Mouse (Mus musculus): ENCODE results near the gene Synj2bp.
"Not testable (repeated sequence)": the region's sequence is repeated elsewhere in the genome, so short reads cannot be mapped to it uniquely, and the experiment has no call there.

The Synj2bp gene

GRCm38 (mm10) chr12:81532316-81533028 lies at the start of gene Synj2bp, which contains the start of gene Gm20498:
Gene Synj2bp, minus strand, starts transcription at chr12:81532911.
Gene Gm20498, minus strand, starts transcription at chr12:81532905.
- DNase-seq (ENCODE audit: low read depth in 1 of 2, low spot score in 2 of 2), result peak; percentile 2 to 28

GRCm38 (mm10) chr12:81568374-81568773 lies 35.7 kb upstream of the Synj2bp start, which contains the start of gene Adam21:
Gene Adam21, minus strand, starts transcription at chr12:81568474.
- DNase-seq (ENCODE audit: low read depth in 1 of 2, low spot score in 2 of 2), result no peak

DNA sequence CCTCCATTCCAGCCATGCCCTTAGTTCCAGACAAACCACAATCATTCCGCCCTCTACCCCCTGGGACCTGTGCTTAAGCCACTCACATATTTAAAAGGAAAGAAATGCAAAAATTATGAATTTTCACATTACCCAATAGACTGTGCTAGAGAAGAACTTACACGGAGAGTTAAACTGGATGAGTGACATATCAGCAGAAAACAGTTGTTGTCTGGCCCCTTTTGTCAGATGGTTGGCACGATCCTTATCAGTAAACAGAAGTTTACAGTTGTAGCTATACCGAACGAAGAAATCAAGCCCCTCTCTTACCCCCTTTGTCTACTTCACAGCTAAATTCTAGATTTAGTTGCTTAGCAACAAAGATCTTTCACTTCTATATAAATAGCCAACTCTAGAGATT lies 35.2 kb upstream of the Synj2bp start:
- DNase-seq (ENCODE audit: low read depth in 1 of 2, low spot score in 2 of 2), result no peak

- DNase-seq (ENCODE audit: low read depth in 1 of 2, low spot score in 2 of 2), result no peak
Measured at GRCm38 (mm10) chr12:81564173-81564572, 31.5 kb upstream of the Synj2bp start.

- no peak for DNase-seq (ENCODE audit: low read depth in 1 of 2, low spot score in 2 of 2)
Measured at GRCm38 (mm10) chr12:81549286-81549685, 16.6 kb upstream of the Synj2bp start.

- no peak for DNase-seq (ENCODE audit: low read depth in 1 of 2, low spot score in 2 of 2)
Measured at GRCm38 (mm10) chr12:81547163-81547562, 14.5 kb upstream of the Synj2bp start.

- no peak for DNase-seq (ENCODE audit: low read depth in 1 of 2, low spot score in 2 of 2)
Measured at GRCm38 (mm10) chr12:81533029-81533419, 313 bp upstream of the Synj2bp start.

DNA sequence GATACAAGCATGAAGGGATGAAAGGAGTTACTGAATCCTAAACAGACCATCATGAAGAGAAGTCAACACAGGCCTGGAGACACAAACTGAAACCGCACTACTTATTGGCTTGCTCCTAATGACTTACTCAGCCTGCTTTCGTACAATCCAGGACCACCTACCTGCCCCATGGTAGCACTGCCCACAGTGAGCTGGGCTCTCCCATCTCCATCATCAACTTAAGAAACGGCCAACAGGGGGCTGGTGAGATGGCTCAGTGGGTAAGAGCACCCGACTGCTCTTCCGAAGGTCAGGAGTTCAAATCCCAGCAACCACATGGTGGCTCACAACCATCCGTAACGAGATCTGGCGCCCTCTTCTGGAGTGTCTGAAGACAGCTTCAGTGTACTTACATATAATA lies 2.1 kb downstream of the Synj2bp start:
- not testable (repeated sequence) for DNase-seq (ENCODE audit: low read depth in 1 of 2, low spot score in 2 of 2)

- not testable (repeated sequence) for DNase-seq (ENCODE audit: low read depth in 1 of 2, low spot score in 2 of 2)
Measured at GRCm38 (mm10) chr12:81496906-81497305, 35.8 kb downstream of the Synj2bp start.

- no peak for DNase-seq (ENCODE audit: low read depth in 1 of 2, low spot score in 2 of 2)
Measured at GRCm38 (mm10) chr12:81490491-81490890, 42.2 kb downstream of the Synj2bp start.

DNA sequence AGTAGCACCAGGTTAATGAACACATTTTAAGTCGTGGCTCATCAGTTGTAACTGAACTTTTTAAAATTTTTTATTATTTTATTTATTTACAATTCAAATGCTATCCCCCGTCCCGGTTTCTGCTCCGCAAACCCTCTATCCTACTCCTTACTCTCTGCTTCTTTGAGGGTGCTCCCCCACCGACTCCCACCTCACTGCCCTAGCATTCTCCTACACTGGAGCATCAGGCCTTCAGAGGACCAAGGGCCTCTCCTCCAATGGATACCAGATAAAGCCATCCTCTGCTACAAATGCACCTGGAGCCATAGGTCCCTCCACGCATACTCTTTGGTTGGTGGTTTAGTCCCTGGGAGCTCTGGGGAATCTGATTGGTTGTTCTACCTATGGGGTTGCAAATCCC lies 47.4 kb downstream of the Synj2bp start:
- no peak for DNase-seq (ENCODE audit: low read depth in 1 of 2, low spot score in 2 of 2)

DNA sequence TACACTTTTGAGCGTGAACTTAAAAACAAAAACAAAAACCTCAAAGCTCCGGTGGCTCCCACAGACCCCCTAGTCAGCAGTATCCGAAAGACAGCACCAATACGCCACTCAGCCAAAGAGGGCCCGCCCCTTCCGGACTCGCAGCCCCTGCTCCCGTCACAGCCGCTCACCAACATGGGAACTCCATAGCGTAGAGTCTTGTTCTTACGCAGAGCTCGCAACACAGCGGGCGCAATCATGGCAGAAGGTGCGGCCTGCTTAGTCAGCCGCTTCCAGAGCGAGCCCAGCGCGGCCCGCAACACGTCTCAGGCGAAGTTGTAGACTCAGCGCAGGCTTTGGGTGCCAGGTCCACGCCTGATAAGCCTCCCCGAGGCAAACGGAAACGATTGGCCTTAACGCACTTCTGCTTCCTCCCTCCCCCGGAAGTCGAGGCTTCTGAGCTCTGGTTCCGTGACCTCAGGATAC lies 48.0 kb downstream of the Synj2bp start, which contains the start of gene Cox16:
Gene Cox16, minus strand, starts transcription at position 401 of the 465 bp plus-strand sequence.
- DNase-seq (ENCODE audit: low read depth in 1 of 2, low spot score in 2 of 2), result peak; percentile 48 to 69

GRCm38 (mm10) chr12:81484212-81484611 lies 48.5 kb downstream of the Synj2bp start:
- no peak for DNase-seq (ENCODE audit: low read depth in 1 of 2, low spot score in 2 of 2)

DNA sequence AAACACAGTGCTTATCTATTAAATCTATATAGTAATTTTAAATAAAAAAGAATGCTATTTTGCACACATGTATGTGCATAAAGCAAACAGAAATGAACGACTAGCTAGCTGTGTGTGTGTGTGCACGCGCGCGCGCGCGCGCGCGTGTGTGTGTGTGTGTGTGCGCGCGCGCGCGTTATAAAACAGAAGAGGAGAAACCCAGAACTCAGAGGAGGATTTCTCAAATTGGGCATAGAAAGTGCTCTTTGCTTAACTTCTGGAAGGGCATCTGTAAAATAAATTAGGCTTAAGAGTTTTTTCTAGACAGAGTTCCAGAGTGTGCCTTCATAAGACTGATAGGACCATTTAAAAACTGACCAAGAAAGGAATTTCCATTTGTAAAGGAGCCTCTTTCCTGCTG lies 49.1 kb downstream of the Synj2bp start:
- no peak for DNase-seq (ENCODE audit: low read depth in 1 of 2, low spot score in 2 of 2)

DNA sequence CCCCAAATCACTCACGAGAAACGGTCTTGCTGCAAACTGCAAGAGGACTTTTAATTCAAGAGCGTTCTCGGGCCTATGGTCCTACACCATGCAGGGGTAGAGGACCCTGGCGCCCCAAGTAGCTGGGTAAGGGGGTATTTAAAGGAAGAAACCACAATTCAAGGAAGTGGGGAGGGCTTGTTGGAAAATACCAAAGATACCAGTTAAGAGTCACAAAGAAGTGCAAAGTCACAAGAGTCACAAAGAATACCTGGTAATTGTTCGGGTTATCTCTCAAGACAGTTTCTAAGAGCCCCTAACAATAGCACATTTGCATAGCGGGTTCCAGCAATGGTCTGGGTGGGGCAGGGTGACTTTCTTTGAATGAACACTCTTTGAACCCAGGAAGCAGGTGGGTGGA lies 73.7 kb downstream of the Synj2bp start:
- not testable (repeated sequence) for DNase-seq (ENCODE audit: low read depth in 1 of 2, low spot score in 2 of 2)
